Mouse (Mus musculus): Measurements from ENCODE around the gene Gabarap.

Gabarap gene

DNA sequence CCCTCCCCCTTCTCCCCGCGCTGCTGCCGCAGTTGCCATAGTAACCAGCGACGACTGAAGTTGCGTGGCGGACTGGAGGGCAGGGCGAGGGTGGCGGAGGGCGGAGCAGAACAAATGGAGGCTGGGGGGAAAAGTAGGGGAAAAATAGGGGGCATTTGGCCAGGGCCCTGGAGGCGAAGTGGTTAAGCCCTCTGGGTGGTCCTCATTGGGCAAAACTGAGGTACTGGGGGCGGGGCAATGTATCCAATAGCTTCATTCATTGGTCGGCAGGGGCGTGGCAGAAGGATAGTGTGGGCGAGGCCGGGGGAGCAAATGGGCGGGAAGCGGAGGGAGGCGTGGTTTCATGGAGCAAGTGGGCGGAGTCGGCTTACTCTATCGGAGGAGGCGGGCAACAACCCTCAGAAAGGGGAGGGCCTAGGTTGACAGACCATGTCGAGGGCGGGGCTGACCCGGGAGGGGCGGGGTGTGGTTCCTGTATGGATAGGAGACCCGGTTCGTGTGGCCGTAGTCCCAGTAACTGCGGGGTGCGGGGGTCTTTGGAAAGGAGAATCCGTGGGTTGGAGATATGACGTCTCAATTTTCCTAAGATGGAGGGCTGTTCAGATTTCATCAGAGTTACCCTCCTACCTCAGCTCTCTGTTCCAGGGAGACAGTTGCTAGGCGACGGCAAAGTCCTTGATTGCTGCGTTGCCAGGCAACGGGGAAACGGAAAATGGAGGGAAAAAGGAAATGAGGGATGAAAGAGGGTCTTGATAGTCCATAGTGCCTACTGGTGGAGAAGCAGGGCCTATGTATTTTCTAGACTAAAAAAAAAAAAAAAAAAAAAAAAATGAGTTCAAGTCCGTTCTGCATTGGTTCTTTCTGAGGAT is 30.6 kb downstream of the Gabarap start:
- DNase-seq: peak; percentile 92 to 93

DNA sequence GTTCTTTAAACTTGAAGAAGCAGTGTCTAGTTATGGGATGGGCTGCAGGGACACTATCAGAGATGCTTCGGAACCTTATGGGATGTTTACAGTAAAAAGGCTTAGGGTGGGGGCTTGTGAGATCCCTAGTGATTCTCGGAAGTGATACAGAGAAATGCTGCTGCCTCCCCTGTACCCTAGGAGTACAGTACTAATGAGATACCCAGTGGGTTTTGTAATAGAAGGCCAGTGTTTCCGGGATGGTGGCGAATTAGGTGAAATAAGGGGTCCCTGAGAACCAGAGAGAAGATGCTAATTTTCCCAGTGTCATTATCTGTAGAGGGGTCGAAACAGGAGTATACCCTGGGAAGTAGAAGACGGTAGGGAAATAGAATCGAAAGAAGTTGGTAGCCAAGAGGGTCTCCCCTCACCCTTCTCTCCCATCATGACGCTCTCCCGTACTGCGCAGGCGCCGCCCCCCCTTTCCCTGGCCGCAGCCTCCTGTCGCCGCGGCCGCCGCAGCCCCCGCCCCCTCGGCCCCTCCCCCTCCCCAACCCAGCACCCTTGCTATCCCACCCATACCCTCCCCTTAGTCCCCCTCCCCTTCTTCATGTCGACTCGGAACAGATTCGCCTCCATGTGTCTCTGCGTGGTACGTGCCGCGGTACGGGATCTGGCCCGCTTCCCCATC is 32.7 kb downstream of the Gabarap start:
- no peak for DNase-seq

DNA sequence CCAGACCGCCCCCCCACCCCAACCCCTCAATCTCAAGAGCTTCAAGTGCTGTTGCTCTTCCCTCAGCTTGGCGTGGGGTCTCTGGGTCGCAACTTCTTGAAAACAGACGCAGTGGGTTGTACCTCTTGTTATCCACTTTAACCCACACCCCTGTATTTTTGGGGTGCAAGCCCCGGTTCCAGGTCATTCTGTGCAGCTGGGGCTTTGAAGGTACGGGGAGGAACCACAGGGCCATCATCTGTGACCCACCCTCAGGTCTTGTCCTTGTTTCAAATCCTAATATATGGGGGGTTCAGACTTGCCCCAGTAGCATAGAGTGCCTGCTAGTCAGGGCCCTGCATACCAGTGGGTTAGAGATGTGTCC is 33.2 kb downstream of the Gabarap start:
- DNase-seq: no peak

DNA sequence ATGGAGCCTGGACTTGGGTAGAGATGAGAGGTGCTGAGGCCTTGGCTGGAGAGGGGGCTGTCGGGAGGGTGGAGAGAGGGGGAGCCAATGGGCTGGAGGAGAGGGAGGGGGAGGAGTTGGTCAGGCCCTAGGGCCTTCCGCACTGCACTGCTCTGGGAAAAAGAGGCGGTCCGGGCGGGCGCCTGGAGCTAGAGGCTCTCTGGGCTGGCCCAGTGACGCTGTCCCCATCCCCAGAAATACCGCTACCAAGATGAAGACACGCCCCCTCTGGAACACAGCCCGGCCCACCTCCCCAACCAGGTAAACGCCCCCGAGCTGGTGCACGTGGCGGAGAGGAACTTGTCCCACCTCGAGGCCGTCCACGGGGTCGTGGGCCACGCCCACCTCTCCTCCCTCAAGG is 35.7 kb downstream of the Gabarap start:
- peak; percentile 30 to 45 for DNase-seq

DNA sequence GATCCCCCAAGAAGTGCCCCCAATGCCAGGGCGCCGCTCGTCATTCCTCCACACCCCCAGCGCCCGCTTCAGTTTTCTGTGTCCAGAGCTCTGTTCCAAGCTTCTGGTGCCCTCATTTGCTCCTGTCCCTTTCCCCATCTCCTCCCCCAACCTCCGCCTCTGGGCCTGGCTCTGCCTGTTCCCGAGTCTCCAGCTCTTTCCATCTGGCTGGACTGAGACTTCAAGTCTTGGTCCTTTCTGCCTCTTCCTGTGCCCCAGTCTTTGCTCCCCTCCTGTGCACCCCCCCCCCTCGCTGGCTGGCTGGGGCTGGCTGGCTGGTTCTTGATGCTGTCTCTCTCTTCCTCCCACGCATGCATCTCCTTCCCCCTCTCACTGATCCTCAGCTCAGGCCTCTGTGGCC is 36.5 kb downstream of the Gabarap start:
- DNase-seq: peak; percentile 53 to 61

DNA sequence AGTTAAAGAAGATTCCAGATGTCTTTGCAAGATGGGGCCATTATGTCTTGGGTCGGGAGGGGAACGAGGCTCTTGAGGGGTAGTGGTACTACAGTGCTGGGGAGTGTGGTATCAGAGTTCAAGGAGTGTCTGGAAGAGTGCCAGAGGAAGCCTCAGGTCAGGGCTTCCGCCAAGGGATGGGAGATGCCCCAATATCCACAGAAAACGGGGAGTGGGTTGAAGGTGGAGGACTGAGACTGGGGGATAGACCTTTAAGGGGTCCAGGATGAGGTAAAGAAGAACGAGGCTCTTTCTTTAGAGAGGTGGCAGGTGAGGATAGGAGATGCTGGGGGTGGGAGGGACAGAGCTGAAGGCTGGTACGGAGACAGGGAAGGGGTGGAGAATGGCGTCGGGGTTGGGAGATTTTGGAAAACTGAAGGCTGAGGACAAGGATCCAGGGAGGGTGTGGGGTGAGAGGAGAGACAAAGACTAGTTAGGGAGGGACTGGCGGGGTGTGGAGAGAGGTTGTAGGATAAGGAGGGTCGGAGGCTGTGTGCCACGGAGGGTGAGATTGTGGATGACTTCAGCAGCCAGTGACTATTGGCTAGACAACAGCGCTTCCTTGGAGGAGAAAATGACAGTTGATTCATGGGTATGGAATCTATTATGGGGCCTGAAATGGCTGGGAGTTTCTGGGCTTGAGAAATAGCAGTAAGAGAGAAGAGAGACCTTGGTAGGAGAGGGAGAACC is 37.6 kb downstream of the Gabarap start:
- no peak for DNase-seq

DNA sequence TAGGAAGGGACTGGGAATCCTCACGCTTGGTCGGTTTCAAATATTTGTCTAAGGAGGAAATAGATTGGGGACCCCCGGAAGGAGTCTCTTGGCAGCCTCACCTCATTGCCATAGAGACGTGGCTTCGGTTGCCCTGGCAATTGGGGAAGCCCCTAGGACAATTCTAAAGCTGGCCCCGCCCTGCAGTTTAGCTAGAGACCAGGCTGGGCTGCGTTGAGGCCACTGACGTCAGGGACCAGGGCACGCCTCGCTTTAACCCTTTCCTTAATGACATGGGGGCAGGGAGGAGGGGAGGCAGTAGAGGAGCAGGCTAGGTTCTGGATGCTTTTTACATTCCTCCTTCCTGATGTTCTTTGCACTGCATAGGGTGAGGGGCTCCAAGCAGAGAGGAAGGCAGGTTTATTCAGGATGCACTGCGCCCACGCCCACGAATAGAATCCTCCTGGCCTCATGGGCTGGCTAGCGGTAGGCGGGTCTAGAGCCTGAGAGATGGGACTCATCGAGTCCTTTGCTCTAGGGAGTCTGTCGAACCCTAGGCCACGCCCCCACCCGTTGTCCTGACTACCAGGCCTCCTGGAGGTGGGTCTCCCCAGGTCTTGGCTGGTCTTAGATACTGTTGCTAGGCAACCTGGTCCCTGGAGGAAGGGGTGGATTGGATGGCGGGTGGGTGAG is 38.3 kb downstream of the Gabarap start:
- DNase-seq: peak; percentile 57 to 58

DNA sequence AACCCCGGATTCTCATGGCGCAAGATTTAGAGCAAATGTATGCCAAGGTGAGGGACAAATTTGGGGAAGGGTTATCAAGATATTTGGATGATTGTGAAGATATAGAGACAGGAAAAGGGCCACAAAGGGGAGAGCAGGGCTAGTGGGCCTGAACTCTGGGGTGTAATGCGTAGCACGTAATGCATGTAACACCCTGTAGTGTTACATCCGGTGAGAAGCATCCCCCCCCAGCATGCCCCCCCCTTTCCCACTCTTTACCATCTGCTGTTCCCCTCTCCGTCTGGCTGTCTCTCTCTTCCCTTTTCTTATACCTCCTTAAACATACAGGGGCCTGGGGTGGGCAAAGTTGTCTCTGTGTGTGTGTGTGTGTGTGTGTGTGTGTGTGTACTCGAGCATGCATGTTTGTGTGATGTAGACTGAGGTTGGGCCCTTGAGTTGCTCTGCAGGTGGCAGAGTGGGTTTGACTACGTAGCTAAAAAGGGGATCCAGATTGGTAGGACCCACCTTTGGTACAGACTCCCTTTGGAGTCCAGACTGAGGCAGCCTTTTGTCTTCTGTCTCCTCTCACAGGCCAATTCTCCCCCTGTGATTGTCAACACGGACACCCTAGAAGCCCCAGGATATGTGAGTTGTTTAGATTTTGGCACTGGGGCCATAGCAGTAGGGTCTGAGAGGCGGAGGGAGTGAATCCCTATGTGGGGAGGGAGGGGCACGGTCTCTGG is 39.0 kb downstream of the Gabarap start:
- no peak for DNase-seq

DNA sequence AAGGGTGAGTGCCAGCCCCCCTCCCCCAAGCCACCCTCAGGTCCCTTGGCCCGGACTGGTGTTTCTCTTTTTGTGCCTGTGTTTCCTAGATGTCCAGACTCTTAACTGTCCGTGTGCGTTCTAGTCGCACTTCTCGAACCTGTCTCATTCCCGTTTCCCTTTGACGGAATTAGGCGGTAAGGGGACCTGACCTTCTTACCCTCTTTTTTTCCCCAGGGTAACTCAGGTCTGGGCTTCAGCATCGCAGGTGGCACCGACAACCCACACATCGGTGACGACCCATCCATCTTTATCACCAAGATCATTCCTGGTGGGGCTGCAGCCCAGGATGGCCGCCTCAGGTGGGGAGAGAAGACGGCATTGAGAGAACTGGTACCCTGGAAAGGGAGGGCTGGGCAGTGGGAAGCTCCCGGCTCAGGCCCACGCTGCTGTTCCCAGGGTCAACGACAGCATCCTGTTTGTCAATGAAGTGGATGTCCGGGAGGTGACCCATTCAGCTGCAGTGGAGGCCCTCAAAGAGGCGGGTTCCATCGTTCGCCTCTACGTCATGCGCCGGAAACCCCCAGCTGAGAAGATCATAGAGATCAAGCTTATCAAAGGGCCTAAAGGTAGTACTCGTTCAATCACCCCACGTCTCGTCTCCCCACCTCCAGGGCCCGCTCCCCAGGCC is 39.8 kb downstream of the Gabarap start:
- no peak for DNase-seq

DNA sequence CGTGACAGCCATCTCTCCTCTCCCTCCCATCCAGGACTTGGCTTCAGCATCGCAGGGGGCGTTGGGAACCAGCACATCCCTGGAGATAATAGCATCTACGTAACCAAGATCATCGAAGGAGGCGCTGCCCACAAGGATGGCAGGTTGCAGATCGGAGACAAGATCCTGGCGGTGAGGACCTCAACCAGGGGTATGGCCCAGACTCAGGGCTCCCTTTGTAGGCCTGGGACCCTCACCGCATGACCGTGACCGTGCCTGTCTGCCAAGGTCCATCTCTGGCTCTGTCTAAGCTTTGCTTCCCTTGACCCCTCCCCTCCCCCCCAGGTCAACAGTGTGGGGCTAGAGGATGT is 40.4 kb downstream of the Gabarap start:
- DNase-seq: no peak

DNA sequence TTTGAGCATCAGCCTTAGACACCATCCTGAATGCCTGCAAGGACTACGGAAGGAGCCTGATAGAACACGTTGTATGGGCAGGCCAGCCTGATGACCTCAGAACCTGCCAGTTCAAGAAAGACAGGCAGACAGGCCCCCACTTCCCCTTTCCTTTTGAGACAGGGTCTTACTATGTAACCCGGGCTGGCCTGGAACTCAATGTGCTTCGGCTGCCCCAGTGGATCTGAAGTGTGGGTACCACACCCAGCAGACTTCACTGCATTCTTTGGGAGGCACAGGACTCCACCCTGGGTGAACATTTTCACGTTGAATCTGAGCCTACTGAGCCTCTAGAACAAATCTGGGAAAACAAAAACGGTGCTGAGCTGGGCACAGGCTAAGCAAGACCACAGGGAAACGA is 47.2 kb downstream of the Gabarap start:
- no peak for DNase-seq

DNA sequence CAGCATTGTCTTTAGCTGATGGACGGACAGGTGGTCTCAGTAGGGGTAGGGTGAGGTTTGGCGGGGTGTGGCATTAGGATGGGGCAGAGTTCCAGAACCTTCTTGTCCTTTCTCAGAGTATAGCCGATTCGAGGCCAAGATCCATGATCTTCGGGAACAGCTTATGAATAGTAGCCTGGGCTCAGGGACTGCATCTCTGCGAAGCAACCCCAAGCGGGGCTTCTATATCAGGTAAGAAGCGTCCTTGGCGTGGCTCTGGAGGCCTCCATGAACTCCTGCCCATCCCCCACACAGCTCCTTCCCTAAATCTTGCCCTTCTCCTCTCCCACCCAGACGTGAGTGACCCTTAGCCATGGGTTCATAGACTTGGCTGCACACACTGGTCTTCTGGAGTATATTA is 48.7 kb downstream of the Gabarap start:
- no peak for DNase-seq

DNA sequence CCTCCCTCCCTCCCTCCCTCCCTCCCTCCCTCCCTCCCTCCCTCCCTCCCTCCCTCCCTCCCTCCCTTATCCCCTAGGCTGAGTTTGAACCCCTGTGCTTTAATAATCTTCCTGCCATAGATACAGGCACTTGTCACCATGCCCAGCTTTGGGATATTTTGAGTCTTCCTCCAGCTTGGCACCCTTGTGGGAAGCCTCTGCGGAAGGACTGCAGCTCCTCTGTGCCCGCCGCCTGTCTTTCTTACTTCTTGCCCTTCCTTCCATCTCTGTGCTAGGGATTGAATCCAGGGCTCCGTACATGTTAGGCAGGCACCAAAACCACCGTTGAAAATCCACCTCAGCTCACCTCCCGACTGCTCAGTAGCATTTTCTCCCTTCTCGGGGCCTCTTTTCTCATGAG is 49.2 kb downstream of the Gabarap start:
- DNase-seq: no peak

DNA sequence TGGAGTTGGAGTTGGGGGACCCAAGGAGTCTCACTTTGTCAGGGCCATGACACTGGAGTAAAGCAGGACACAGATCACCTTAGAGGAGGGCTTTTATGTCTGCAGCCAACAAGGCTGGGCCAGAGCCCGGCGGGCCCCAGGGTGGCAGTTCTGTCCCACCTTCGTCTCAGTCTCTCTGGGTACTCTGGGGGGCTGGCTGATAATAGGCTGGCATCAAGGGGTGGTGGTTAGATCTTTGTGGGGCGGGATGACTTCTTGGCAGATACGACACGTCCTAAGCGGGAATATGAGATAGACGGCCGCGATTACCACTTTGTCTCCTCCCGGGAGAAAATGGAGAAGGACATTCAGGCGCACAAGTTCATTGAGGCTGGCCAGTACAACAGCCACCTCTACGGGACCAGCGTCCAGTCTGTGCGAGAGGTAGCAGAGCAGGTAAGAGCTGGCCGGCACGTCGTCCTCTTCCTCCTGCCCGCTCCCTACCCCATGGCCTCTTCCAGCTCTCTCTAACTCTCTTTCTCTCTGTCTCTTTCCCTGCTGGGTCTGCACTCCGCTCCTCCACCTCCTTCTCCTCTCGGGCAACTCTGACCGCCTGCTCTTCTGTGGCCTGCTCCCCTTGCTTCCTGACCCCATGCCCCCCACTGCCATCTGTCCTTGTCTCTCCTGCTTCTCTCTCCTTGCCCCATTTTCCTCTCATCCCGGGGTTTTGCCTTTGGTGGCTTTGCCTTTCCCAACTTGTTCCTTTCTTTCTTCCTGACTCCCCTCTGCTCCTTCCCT is 51.6 kb downstream of the Gabarap start:
- DNase-seq: no peak

DNA sequence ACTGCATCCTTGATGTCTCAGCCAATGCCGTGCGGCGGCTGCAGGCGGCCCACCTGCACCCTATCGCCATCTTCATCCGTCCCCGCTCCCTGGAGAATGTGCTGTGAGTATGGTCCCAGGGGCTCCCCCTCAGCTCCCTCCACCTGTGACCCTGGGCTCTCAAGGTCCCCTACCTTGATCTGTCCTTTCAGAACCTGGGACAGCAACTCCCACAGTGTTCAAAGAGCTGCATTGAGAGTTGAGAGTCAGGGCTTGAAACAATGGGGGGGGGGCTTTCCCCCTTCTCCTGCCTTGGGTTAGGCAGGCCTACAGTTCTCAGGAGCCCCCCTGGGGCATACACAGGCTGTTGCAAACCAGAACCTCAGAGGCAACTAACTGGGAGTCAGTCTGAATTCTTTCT is 52.7 kb downstream of the Gabarap start:
- no peak for DNase-seq

Data from cerebellum, postnatal 36 days (tissue).